Mouse (Mus musculus) limb, embryonic 14.5 days (tissue): ENCODE measurements at regions not wholly inside any gene's neighbourhood (a gene's known extent, or its start where the extent isn't known, plus 50 kb on each side); places are given as distances from the start of the nearest gene placed in this dataset.

Experiments
- ATAC-seq: fragments of 200-750 bp; cut with Nextera tagmentation; 2 replicates; pipeline ENCODE4 v1.8.0; 2017; ENCODE audit warnings: low read depth, moderate number of reproducible peaks, moderate TSS enrichment; ENCODE audit not compliant: low FRiP score
- DNase-seq: peaks from one replicate; pipeline ENCODE4 v3.0.0-alpha.2; 2015; ENCODE audit warnings: low spot score
- H3K27ac ChIP-seq: fragments of 300-500 bp; sonication (generic); replicated peaks from 2 replicates; pipeline ENCODE4 v1.5.1; 2014; ENCODE audit warnings: low read depth, mild to moderate bottlenecking, low read length, moderate library complexity, mixed read lengths
- H3K27me3 ChIP-seq: fragments of 300-500 bp; sonication (generic); 2 replicates; pipeline ENCODE4 v1.6.1; 2014; ENCODE audit warnings: low read length, mixed read lengths; ENCODE audit not compliant: control insufficient read depth, insufficient read depth
- H3K36me3 ChIP-seq: fragments of 300-500 bp; sonication (generic); 2 replicates; pipeline ENCODE4 v1.6.1; 2014; ENCODE audit warnings: mild to moderate bottlenecking, low read length, moderate library complexity, mixed read lengths; ENCODE audit not compliant: control insufficient read depth, insufficient read depth
- H3K4me1 ChIP-seq: fragments of 300-500 bp; sonication (generic); 2 replicates; pipeline ENCODE4 v1.6.1; 2014; ENCODE audit warnings: antibody characterized with exemption, low read length, mixed read lengths; ENCODE audit not compliant: control insufficient read depth, insufficient read depth
- H3K4me2 ChIP-seq: fragments of 300-500 bp; sonication (generic); replicated peaks from 2 replicates; pipeline ENCODE4 v1.6.1; 2014; ENCODE audit warnings: low read depth, mild to moderate bottlenecking, low read length, moderate library complexity; ENCODE audit not compliant: severe bottlenecking
- H3K4me3 ChIP-seq: fragments of 300-500 bp; sonication (generic); replicated peaks from 2 replicates; pipeline ENCODE4 v1.5.1; 2014; ENCODE audit warnings: low read length
- H3K9ac ChIP-seq: fragments of 300-500 bp; sonication (generic); 2 replicates; pipeline ENCODE4 v1.6.1; 2014; ENCODE audit warnings: mild to moderate bottlenecking, low read depth, low read length, moderate library complexity; ENCODE audit not compliant: severe bottlenecking
- H3K9me3 ChIP-seq: fragments of 300-500 bp; sonication (generic); 2 replicates; pipeline ENCODE4 v1.6.1; 2016; ENCODE audit warnings: low read length; ENCODE audit not compliant: control insufficient read depth
- POLR2A ChIP-seq: fragments of 200-500 bp; IDR thresholded peaks from 2 replicates; pipeline ENCODE4 v1.8.0; 2012; ENCODE audit warnings: inconsistent platforms, mild to moderate bottlenecking, moderate library complexity, borderline replicate concordance; ENCODE audit not compliant: insufficient read depth, insufficient read length; ENCODE audit errors: extremely low read depth
- WGBS: fragments of 180-500 bp; shearing (Covaris S2); extraction: QIAGEN DNeasy Blood & Tissue Kit; methylation state at CpG from one replicate; pipeline ENCODE4 v1.1.7; 2014; 5-methylcytosine and 5-hydroxymethylcytosine counted together

DNA sequence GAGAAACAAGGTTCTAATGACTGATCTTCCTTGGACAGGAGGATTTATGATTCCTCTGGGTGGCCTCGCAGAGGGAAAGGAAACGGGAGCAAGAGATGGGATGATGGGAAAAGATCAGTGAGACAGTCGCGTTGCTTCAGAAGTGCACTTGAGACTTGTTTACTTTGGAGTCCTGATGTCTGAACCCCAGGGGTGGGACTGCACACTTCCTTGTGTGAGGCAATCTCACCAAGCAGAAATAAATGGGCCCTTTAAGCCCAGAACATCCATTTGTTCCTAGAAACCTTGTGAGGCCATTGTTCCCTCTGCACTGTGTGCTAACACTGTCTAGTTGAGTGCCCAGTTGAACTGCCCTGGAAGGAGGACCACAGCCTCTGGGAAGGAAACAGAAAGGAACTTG lies 81.5 kb upstream of the Tmc1 start:
- ATAC-seq (no peak), DNase-seq (no peak)
- Histone ChIP-seq H3K4me2 (no peak overlapping the region), H3K4me1 (0 out of 2 replicates have a peak, but pooled peaks cover 2% of the 10 kb centered on the region), H3K9me3 (no peaks in the 10 kb centered on the region), H3K36me3 (no peaks in the 10 kb centered on the region), H3K9ac (no peak overlapping the region), H3K4me3 (no peak overlapping the region), H3K27me3 (no peaks in the 10 kb centered on the region), H3K27ac (no peak overlapping the region)
- WGBS: 43% methylated on average over 4 of the region's 4 CpGs
- no peak for TF ChIP-seq POLR2A

DNA sequence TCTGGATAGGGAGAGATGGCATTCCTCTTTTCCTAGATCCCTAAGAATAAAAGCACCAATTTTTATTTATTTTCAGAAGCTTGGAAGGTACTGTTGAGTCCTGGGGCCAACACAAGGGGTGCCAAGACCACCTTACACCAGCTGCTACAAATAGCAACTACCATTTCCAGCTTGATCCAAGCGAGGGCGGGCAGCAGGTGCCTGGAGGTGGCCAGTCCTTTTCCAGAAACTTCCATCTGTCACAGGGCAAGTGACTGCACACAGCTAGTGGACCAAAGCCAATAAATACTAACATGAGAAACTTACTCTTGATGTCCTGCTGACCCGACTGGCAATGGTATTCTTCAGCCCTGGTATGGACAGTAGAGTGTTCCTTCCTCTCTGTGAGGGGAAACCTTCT lies 80.0 kb upstream of the Tmc1 start:
- H3K27ac ChIP-seq: no peak overlapping the region
- H3K9me3 ChIP-seq: no peaks in the 10 kb centered on the region
- 72% methylated on average over 3 of the region's 3 CpGs for WGBS
- ATAC-seq (no peak), DNase-seq (no peak)
- 0 out of 2 replicates have a peak, but pooled peaks cover 2% of the 10 kb centered on the region for H3K4me1 ChIP-seq
- H3K9ac ChIP-seq: no peak overlapping the region
- H3K36me3 ChIP-seq: no peaks in the 10 kb centered on the region
- no peak overlapping the region for H3K4me3 ChIP-seq
- no peak for TF ChIP-seq POLR2A
- H3K27me3 ChIP-seq: no peaks in the 10 kb centered on the region
- H3K4me2 ChIP-seq: no peak overlapping the region

DNA sequence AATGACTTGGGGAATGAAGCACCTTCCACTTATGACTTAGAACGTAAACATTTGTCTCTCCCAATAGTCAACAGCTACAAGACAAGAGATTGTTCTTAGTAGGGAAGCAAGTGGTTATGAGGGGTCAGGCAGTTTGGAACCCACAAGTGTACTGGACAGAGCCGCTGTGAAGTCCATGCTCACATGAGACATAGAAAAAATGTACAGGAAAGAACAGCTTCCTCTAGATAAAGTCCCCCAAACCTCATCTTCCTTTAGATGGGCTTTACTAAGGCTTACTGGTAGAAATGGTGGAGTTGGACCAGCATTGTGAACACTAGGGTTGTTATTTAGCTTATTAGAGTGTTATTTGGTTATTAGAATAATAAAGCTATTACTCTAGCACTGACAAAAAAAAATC lies 78.6 kb upstream of the Tmc1 start:
- Histone ChIP-seq H3K36me3 (no peaks in the 10 kb centered on the region), H3K4me3 (no peak overlapping the region), H3K4me2 (no peak overlapping the region), H3K4me1 (0 out of 2 replicates have a peak, but pooled peaks cover 2% of the 10 kb centered on the region), H3K27ac (no peak overlapping the region), H3K27me3 (no peaks in the 10 kb centered on the region), H3K9ac (no peak overlapping the region), H3K9me3 (no peaks in the 10 kb centered on the region)
- 87% methylated on average over 2 of the region's 2 CpGs for WGBS
- no peak for TF ChIP-seq POLR2A
- no peak for ATAC-seq
- DNase-seq: no peak

DNA sequence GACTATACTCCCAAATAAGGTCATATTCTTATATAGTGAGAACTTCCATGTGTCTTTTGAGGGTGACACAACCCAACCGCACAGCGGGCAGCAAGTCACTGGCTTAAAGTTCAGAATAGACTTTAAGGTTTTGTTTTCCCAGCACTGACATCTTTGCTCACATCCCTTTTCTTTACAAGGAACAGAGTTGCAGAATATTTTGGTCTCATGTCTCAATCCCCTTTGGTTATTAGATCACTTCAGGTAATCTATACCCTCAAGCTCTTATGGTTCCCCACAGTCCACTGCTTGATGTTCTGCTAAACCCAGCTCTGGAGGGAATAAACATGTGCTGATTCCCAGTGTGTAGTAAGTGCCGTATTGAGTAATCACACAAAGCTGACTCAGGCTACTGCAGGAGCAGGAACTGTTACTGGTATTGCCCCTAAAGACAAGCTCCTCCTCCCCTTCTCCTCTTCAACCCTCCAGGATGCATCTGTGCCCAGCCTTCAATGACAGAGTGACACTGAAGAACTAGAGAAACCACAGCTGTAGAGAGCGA lies 77.8 kb upstream of the Tmc1 start:
- H3K27ac ChIP-seq: no peak overlapping the region
- H3K4me3 ChIP-seq: no peak overlapping the region
- no peak for TF ChIP-seq POLR2A
- H3K9ac ChIP-seq: no peak overlapping the region
- H3K4me2 ChIP-seq: no peak overlapping the region
- ATAC-seq: no peak
- no peaks in the 10 kb centered on the region for H3K27me3 ChIP-seq
- no peaks in the 10 kb centered on the region for H3K9me3 ChIP-seq
- no peak for DNase-seq
- WGBS: 79% methylated on average over 4 of the region's 4 CpGs
- H3K36me3 ChIP-seq: no peaks in the 10 kb centered on the region
- 0 out of 2 replicates have a peak, but pooled peaks cover 2% of the 10 kb centered on the region for H3K4me1 ChIP-seq

DNA sequence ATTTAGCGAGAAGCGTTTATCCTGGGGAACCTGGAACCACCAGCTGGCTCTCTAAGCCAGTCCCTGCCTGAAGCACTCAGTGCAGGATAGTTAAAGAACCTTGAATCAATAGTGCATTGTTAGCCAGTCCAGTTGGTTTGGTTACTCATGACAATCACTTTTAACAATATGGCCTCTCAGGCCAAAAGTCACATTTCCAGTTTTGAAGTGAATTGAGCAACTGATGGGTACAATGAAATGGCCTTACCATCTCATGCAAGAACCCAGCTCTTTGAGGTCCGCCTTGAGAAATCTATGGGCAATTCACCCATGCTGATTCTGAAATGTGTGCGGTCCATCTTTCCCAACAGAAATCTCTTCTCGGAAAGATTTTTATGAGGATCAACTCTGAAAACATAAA lies 77.0 kb upstream of the Tmc1 start:
- Histone ChIP-seq H3K9me3 (no peaks in the 10 kb centered on the region), H3K4me1 (no peaks in the 10 kb centered on the region), H3K36me3 (no peaks in the 10 kb centered on the region), H3K9ac (no peak overlapping the region), H3K4me3 (no peak overlapping the region), H3K27me3 (no peaks in the 10 kb centered on the region), H3K4me2 (no peak overlapping the region), H3K27ac (no peak overlapping the region)
- DNase-seq (no peak), ATAC-seq (no peak)
- TF ChIP-seq POLR2A: no peak
- 65% methylated on average over 5 of the region's 5 CpGs for WGBS

DNA sequence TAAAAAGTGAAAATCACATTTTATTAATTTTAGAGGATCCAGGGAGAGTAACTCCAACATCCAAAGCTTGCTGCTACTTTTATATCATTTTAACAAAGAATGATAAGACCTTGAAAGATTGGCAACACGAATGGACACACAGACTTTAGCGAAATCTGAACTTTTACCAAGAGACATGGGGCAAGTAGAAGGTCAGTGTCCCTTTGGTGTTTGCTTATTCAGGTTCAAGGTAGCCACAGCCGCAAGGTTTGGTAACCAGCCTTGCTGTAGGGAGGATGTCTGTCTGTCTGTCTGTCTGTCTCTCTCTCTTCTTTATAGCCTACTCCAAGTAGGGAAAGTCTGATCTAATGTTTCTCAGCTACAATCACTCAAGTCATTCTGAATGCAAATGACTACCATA lies 75.0 kb upstream of the Tmc1 start:
- H3K4me1 ChIP-seq: no peaks in the 10 kb centered on the region
- H3K36me3 ChIP-seq: no peaks in the 10 kb centered on the region
- 88% methylated on average over 3 of the region's 3 CpGs for WGBS
- ATAC-seq (no peak), DNase-seq (no peak)
- no peak for TF ChIP-seq POLR2A
- no peak overlapping the region for H3K4me3 ChIP-seq
- no peaks in the 10 kb centered on the region for H3K9me3 ChIP-seq
- no peak overlapping the region for H3K27ac ChIP-seq
- H3K4me2 ChIP-seq: no peak overlapping the region
- H3K9ac ChIP-seq: no peak overlapping the region
- H3K27me3 ChIP-seq: no peaks in the 10 kb centered on the region
